Comparison of ENCODE assay signal across 21 mouse cellular contexts in the genomic region with DNA sequence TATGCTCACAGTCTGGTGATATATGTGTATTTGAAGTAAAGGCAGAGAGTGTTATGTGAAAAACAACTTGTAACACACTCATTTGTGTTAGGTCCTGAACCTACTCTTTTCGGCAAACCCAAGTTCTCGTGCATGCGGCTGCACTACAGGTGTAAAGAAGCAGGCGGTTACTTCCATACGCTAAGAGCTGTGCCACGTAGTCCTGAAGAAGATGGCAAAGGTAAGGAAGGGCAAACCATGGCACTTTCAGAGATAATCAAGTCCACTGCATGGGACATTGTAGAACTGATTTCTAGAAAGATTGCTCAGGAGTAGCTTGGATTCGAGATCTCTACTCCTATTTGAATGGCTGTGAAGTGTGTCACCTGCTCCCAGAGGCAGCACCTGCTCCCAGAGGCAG. TPM values are rescaled to one million over a fixed set of nuclear protein-coding genes. Genes with fewer than 3 reads are reported as not detected.
DNase-seq lines count a peak whose midpoint lies in the region; ATAC-seq and TF ChIP-seq lines count a peak whose summit lies in the region.
"Had no signal": no experiment of that assay in that cellular context is flagged by ENCODE, and none has a peak within 500 bp of the region (broad histone marks: within the 10 kb centered on the region; RNA-seq: fewer than 3 reads in every experiment).

No protein-coding gene starts in this region.

- WGBS in cerebellum, adult 2 months = 73% methylated on average over 7 of the region's 7 CpGs
- 90% methylated on average over 7 of the region's 7 CpGs for WGBS in hindbrain, embryonic 15.5 days
- WGBS in hindbrain, embryonic 10.5 days = 91% methylated on average over 7 of the region's 7 CpGs
- WGBS in midbrain, embryonic 14.5 days = 91% methylated on average over 7 of the region's 7 CpGs
- 94% methylated on average over 7 of the region's 7 CpGs for WGBS in midbrain, embryonic 11.5 days

- H3K36me3 ChIP-seq in hindbrain, embryonic 15.5 days = peaks cover 57% of the 10 kb centered on the region
- peaks cover 63% of the 10 kb centered on the region for H3K36me3 ChIP-seq in hindbrain, embryonic 10.5 days
- H3K36me3 ChIP-seq in midbrain, embryonic 14.5 days (ENCODE audit: control insufficient read depth, insufficient read depth, low read length) = peaks cover 51% of the 10 kb centered on the region
- peaks cover 10% of the 10 kb centered on the region for H3K36me3 ChIP-seq in midbrain, embryonic 11.5 days (ENCODE audit: control insufficient read depth, insufficient read depth, low read length)
- peaks cover 18% of the 10 kb centered on the region for H3K36me3 ChIP-seq in myocyte (ENCODE audit: control insufficient read depth, insufficient read depth)

- H3K27me3 ChIP-seq in cerebellum, adult 2 months (ENCODE audit: control insufficient read depth, insufficient read depth, low read length) = no peaks in the 10 kb centered on the region
- no peaks in the 10 kb centered on the region for H3K27me3 ChIP-seq in hindbrain, embryonic 15.5 days
- no peaks in the 10 kb centered on the region for H3K27me3 ChIP-seq in hindbrain, embryonic 10.5 days (ENCODE audit: insufficient read depth, poor library complexity, severe bottlenecking)
- H3K27me3 ChIP-seq in midbrain, embryonic 14.5 days (ENCODE audit: control insufficient read depth, insufficient read depth, low read length) = no peaks in the 10 kb centered on the region
- H3K27me3 ChIP-seq in midbrain, embryonic 11.5 days (ENCODE audit: control insufficient read depth, insufficient read depth, low read length) = no peaks in the 10 kb centered on the region
- H3K27me3 ChIP-seq in myocyte (ENCODE audit: control insufficient read depth, insufficient read depth, insufficient read length) = no peaks in the 10 kb centered on the region
- H3K27me3 ChIP-seq: embryonic facial prominence, embryonic 12.5 days; forebrain, embryonic 15.5 days; Patski had no signal

- peak overlapping the region; percentile 28 for H3K4me3 ChIP-seq in cerebellum, adult 2 months (replicated peaks; ENCODE audit: insufficient read depth, low read depth, low read length)
- H3K4me3 ChIP-seq in hindbrain, embryonic 15.5 days = no peak overlapping the region
- H3K4me3 ChIP-seq in hindbrain, embryonic 10.5 days = no peak overlapping the region
- H3K4me3 ChIP-seq in midbrain, embryonic 14.5 days (replicated peaks; ENCODE audit: low read depth, low read length) = peak overlapping the region; percentile 45; the same call in 1 of the 2 replicates
- H3K4me3 ChIP-seq in midbrain, embryonic 11.5 days (ENCODE audit: low read depth, low read length) = no peak overlapping the region
- no peak overlapping the region for H3K4me3 ChIP-seq in myocyte
- H3K4me3 ChIP-seq: embryonic facial prominence, embryonic 12.5 days; heart, embryonic 10.5 days had no signal

- TF ChIP-seq CTCF in cerebellum, adult 2 months (IDR thresholded peaks at IDR 0.05; ENCODE audit: borderline replicate concordance, insufficient read depth, low read depth, low read length) = no peak

- no peak for ATAC-seq in hindbrain, embryonic 15.5 days (ENCODE audit: low FRiP score, low read depth)
- no peak for ATAC-seq in midbrain, embryonic 14.5 days (ENCODE audit: low FRiP score, low TSS enrichment)
- ATAC-seq in midbrain, embryonic 11.5 days (ENCODE audit: low FRiP score) = no peak
- ATAC-seq: activated CD4-positive, CD25-positive, alpha-beta regulatory T cell, adult 4 months; CD4-positive, CD25-positive, alpha-beta regulatory T cell, adult 4 months; forebrain, embryonic 15.5 days; Patski had no signal

- TF ChIP-seq POLR2A in cerebellum, adult 2 months (IDR thresholded peaks at IDR 0.05; ENCODE audit: borderline replicate concordance, insufficient read depth, low read length) = no peak
- no peak for TF ChIP-seq POLR2A in myocyte (IDR thresholded peaks at IDR 0.05; ENCODE audit: insufficient read length, low read depth)

- no peak overlapping the region for H3K9ac ChIP-seq in hindbrain, embryonic 15.5 days
- no peak overlapping the region for H3K9ac ChIP-seq in midbrain, embryonic 14.5 days (replicated peaks; ENCODE audit: low read length)
- H3K9ac ChIP-seq in midbrain, embryonic 11.5 days (ENCODE audit: low read length) = no peak overlapping the region
- H3K9ac ChIP-seq: embryonic facial prominence, embryonic 12.5 days had no signal

- H3K27ac ChIP-seq in cerebellum, adult 2 months (ENCODE audit: insufficient read depth, low read length) = no peak overlapping the region
- H3K27ac ChIP-seq in hindbrain, embryonic 15.5 days (replicated peaks) = no peak overlapping the region
- no peak overlapping the region for H3K27ac ChIP-seq in hindbrain, embryonic 10.5 days
- H3K27ac ChIP-seq in midbrain, embryonic 14.5 days (replicated peaks; ENCODE audit: low read depth, low read length) = no peak overlapping the region
- H3K27ac ChIP-seq in midbrain, embryonic 11.5 days (ENCODE audit: low read depth, low read length) = no peak overlapping the region
- H3K27ac ChIP-seq: embryonic facial prominence, embryonic 12.5 days; heart, embryonic 10.5 days had no signal

- no peaks in the 10 kb centered on the region for H3K9me3 ChIP-seq in hindbrain, embryonic 15.5 days
- peaks cover 16% of the 10 kb centered on the region for H3K9me3 ChIP-seq in hindbrain, embryonic 10.5 days
- peaks cover 10% of the 10 kb centered on the region for H3K9me3 ChIP-seq in midbrain, embryonic 14.5 days (ENCODE audit: control insufficient read depth, low read length)
- peaks cover 5% of the 10 kb centered on the region for H3K9me3 ChIP-seq in midbrain, embryonic 11.5 days (ENCODE audit: control insufficient read depth, low read length)

- peak overlapping the region; percentile 54 for H3K4me2 ChIP-seq in hindbrain, embryonic 15.5 days
- peak overlapping the region; percentile 10; the same call in 1 of the 2 replicates for H3K4me2 ChIP-seq in midbrain, embryonic 14.5 days (ENCODE audit: low read length)
- no peak overlapping the region for H3K4me2 ChIP-seq in midbrain, embryonic 11.5 days
- no peak overlapping the region for H3K4me2 ChIP-seq in myocyte (ENCODE audit: low read depth)
- H3K4me2 ChIP-seq: embryonic facial prominence, embryonic 12.5 days had no signal

- no peaks in the 10 kb centered on the region for H3K79me2 ChIP-seq in myocyte (ENCODE audit: control insufficient read depth, insufficient read depth)

- no peak for DNase-seq in cerebellum, adult 2 months
- no peak for DNase-seq in cerebellum, adult 9-11 months
- DNase-seq in hindbrain, embryonic 10.5 days (ENCODE audit: low spot score) = no peak
- no peak for DNase-seq in midbrain, embryonic 14.5 days
- DNase-seq in midbrain, embryonic 11.5 days (ENCODE audit: low spot score, missing footprints) = no peak
- DNase-seq in adrenal gland, postnatal 10 days = no peak
- DNase-seq: adrenal gland, postnatal 25 days; B cell, adult 2 months; cerebellum, adult 18-20 months; cerebellum, postnatal 14 days; gastrocnemius, postnatal 36 days; heart, adult 18-20 months; heart, postnatal 10 days had no signal

- H3K4me1 ChIP-seq in cerebellum, adult 2 months (ENCODE audit: control insufficient read depth, insufficient read depth, low read length) = no peaks in the 10 kb centered on the region; the same call in 1 of the 2 replicates
- peaks cover 19% of the 10 kb centered on the region for H3K4me1 ChIP-seq in hindbrain, embryonic 15.5 days (replicated peaks)
- H3K4me1 ChIP-seq in hindbrain, embryonic 10.5 days (replicated peaks) = peaks cover 14% of the 10 kb centered on the region
- peaks cover 7% of the 10 kb centered on the region; the same call in 1 of the 2 replicates for H3K4me1 ChIP-seq in midbrain, embryonic 14.5 days (ENCODE audit: control insufficient read depth, insufficient read depth, low read length)
- peaks cover 8% of the 10 kb centered on the region for H3K4me1 ChIP-seq in midbrain, embryonic 11.5 days (ENCODE audit: control insufficient read depth, insufficient read depth, low read length)
- H3K4me1 ChIP-seq: embryonic facial prominence, embryonic 12.5 days had no signal

- H3ac ChIP-seq in myocyte (ENCODE audit: control insufficient read depth, insufficient read length) = no peak overlapping the region

TF ChIP-seq in myocyte, 11 proteins besides CTCF, POLR2A, EP300 and RAD21:
- TF ChIP-seq MYOG (IDR thresholded peaks at IDR 0.05; ENCODE audit: control insufficient read depth in 1 of 3, insufficient read depth in 1 of 3, insufficient read length in 2 of 3, low read depth in 2 of 3) (no peak), POLR2AphosphoS2 (IDR thresholded peaks at IDR 0.05; ENCODE audit: insufficient read length, low read depth) (peak; percentile 31)

RNA-seq across cellular contexts. Expression of gene Mcmbp, which starts 48.1 kb away (rescaled TPM):
- polyA plus RNA-seq in cerebellum, adult 2 months (2012; rRNA removed) = 20.5 and 22.6 TPM in 2 replicates
- 43.2 and 44.0 TPM in 2 replicates for polyA plus RNA-seq in hindbrain, embryonic 15.5 days (2015; fragmentation: Nextera tagmentation; extraction: Ambion mirVana)
- polyA plus RNA-seq in hindbrain, embryonic 10.5 days (2016; fragmentation: Nextera tagmentation; extraction: Ambion mirVana) = 68.0 and 75.3 TPM in 2 replicates
- 60.8 and 61.7 TPM in 2 replicates for polyA plus RNA-seq in midbrain, embryonic 14.5 days (2014; fragmentation: Nextera tagmentation; extraction: Ambion mirVana)
- polyA plus RNA-seq in midbrain, embryonic 11.5 days (2014; fragmentation: Nextera tagmentation; extraction: Ambion mirVana) = 79.1 and 83.9 TPM in 2 replicates
- 14.5 TPM for polyA plus RNA-seq in myocyte (2012; fragmentation: generic; extraction: Trizol)
- 10 to 100 TPM; 38.6 to 42.7 TPM for total RNA-seq in adrenal gland, postnatal 10 days (2021)

RNA-seq across cellular contexts. Expression of gene Sec23ip, which starts 52.6 kb away (rescaled TPM):
- 18.2 and 21.7 TPM in 2 replicates for polyA plus RNA-seq in cerebellum, adult 2 months (2012; rRNA removed)
- polyA plus RNA-seq in hindbrain, embryonic 15.5 days (2015; fragmentation: Nextera tagmentation; extraction: Ambion mirVana) = 34.6 and 35.1 TPM in 2 replicates
- polyA plus RNA-seq in hindbrain, embryonic 10.5 days (2016; fragmentation: Nextera tagmentation; extraction: Ambion mirVana) = 42.6 and 45.2 TPM in 2 replicates
- polyA plus RNA-seq in midbrain, embryonic 14.5 days (2014; fragmentation: Nextera tagmentation; extraction: Ambion mirVana) = 33.3 and 39.6 TPM in 2 replicates
- 44.4 and 46.6 TPM in 2 replicates for polyA plus RNA-seq in midbrain, embryonic 11.5 days (2014; fragmentation: Nextera tagmentation; extraction: Ambion mirVana)
- 19.2 TPM for polyA plus RNA-seq in myocyte (2012; fragmentation: generic; extraction: Trizol)
- 10 to 100 TPM; 34.1 to 44.9 TPM for total RNA-seq in adrenal gland, postnatal 10 days (2021)

Comparison
In these comparisons a context has a peak if more than half of its experiments do, and no peak if none do; other contexts are left out.
1. H3K4me3 ChIP-seq: peak in cerebellum, adult 2 months (single experiment) and midbrain, embryonic 14.5 days (single experiment); none in hindbrain, embryonic 15.5 days (single experiment), hindbrain, embryonic 10.5 days (single experiment), midbrain, embryonic 11.5 days (single experiment) and myocyte (single experiment).
2. H3K4me2 ChIP-seq: peak in hindbrain, embryonic 15.5 days (single experiment) and midbrain, embryonic 14.5 days (single experiment); none in midbrain, embryonic 11.5 days (single experiment) and myocyte (single experiment).